Mouse (Mus musculus): ENCODE data around the gene Drd4. TPM values are rescaled to one million over a fixed set of nuclear protein-coding genes. Genes with fewer than 3 reads are reported as not detected.
"Not testable (repeated sequence)": the region's sequence is repeated elsewhere in the genome, so short reads cannot be mapped to it uniquely, and the experiment has no call there.

Drd4 gene
- total RNA-seq (2022): not detected

GRCm38 (mm10) chr7:141291921-141292582 lies at the start of gene Drd4:
Gene Drd4 (plus strand): TSS chr7:141292006.
- DNase-seq (ENCODE audit: low spot score in 2 of 2): no peak

DNA sequence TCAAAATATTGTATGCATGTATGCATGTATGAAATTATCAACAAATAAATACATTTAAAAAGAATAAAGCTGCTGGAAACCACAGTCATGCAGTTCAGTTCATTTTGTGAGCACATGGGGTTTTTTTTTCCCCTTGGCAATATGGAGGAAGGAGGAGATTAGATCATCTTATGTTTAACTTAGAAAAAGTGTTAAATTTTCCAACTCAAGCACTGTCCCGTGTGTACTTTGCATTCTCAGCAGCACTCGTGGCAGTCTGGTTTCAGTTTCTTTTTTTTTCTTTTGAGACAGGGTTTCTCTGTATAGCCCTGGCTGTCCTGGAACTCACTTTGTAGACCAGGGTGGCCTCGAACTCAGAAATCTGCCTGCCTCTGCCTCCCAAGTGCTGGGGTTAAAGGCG lies 41.3 kb upstream of the Drd4 start:
- not testable (repeated sequence) for DNase-seq (ENCODE audit: low spot score in 2 of 2)

DNA sequence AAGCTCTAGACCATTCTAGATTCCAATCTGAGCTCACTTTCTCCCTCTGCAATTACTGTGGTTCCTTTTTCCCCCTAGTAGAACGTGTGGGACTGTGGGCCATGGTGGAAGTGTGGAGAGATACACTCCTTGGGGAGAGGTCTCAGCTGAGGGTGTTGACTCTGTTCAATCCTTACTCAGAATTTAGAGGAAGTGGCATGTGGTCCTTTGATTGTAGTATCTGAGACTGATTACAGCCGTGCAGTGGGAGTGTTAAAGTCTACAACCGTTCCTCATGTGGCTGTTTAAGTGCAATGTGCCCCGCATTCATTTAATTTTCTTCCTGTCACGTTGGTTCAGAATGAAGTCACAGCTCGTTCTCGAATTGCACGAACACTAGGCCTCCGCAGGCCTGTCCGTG lies 35.6 kb upstream of the Drd4 start:
- no peak for DNase-seq (ENCODE audit: low spot score in 2 of 2)

GRCm38 (mm10) chr7:141261480-141261879 lies 30.3 kb upstream of the Drd4 start:
- no peak for DNase-seq (ENCODE audit: low spot score in 2 of 2)

- no peak for DNase-seq (ENCODE audit: low spot score in 2 of 2)
Observed at GRCm38 (mm10) chr7:141263640-141264039, 28.2 kb upstream of the Drd4 start.

GRCm38 (mm10) chr7:141264041-141264700 lies 27.6 kb upstream of the Drd4 start:
- no peak for DNase-seq (ENCODE audit: low spot score in 2 of 2)

GRCm38 (mm10) chr7:141264761-141265410 lies 26.9 kb upstream of the Drd4 start:
- DNase-seq (ENCODE audit: low spot score in 2 of 2): no peak

- no peak for DNase-seq (ENCODE audit: low spot score in 2 of 2)
Observed at GRCm38 (mm10) chr7:141265411-141265738, 26.4 kb upstream of the Drd4 start.

DNA sequence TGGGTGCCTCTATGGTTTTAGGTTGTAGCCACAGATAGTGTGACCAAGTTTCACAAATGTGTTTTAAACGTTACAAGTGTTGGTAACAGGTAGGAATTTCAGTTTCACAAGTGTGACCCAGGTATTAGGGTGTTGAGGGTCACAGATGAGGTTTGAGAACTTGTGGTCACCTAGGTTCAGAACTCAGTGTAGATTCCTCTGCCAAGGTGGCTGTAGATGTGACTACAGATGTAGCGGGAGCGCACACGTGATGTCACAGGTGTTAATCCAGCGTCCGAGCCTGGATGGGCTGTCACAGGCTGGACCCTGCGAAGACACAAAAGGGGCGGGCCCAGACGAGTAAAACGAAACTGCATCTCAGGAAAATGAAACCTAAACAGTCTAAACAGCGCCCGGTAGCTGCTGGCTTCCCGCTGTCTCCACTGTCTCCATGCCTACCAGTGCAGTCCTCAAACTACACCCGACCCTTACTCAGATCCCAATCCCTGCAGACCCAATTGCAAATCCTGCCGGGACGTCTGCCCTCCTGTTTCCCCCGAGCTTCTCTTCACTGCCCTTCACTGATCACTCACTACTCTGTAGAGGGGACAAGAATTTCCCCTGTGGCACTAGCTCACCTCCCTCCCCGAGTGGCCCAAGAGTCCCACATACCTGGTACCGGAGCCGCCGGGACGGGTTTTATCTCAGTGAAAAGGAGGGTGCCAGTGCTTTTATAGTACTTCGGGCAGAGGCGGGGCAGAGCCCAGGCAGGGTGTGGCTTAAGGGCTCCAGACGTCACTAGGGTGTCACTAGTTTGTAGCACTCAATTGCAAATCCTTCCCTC lies 25.9 kb upstream of the Drd4 start, which contains the start of gene Irf7:
Gene Irf7, minus strand, starts transcription at position 743 of the 823 bp plus-strand sequence.
- peak; percentile 41 to 48 for DNase-seq (ENCODE audit: low spot score in 2 of 2)

DNA sequence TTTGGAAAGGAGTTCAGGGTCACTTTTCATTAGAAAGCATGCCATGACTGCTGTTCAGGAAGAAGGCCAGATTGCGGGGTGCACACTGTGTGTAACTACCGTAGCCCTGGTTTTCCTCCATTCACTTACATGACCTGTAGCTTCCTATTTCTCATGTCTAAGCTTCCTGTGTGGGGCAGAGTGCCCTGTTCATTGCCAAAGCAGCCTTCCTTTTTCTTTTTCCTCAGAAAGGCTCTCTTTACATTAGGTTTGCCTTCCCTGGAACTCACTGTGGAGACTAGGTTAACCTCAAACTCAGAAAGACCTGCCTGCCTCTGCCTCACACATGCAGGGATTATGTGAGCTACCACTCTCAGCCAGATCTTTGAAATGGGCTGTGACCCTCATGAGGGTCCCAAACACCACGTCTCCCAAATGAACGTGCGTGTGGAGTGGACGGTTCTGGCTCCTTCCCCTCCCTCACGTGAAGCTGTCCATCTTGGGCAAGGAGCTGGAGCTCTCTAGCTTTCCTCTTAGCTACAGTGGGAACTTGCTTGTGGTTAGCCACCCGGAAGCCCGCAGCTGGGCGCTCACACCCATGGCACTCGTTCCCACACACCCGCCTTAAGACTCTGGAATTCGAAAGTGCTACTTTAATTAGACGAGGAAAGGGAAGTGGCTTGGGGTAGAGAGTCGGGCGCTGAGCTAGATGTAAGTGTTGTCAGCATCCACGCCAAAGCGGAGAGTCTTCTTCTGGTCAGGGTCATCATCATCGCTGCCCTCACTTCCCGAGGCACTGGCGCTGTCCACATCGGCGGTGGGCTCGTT lies 23.1 kb upstream of the Drd4 start:
- no peak for DNase-seq (ENCODE audit: low spot score in 2 of 2)

GRCm38 (mm10) chr7:141269273-141269545 lies 22.6 kb upstream of the Drd4 start:
- DNase-seq (ENCODE audit: low spot score in 2 of 2): no peak

DNA sequence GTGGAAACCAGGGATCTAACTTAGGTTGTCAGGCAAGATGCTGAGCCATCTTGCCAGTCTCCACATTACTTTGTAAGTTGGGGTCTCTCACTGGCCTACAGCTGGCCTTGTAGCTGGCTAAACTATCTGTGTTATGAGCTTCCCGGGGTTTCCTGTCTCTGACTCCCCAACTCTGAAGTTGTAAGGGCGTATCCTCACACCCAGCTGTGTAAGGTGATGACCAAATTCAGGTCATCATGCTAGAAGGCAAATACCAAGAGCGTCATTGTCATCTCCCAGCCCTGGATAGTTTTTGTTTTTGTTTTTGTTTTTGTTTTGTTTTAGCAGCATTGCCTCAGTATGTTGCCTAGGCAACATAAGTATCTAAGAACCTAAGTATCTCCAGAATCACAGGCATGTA lies 21.2 kb upstream of the Drd4 start:
- DNase-seq (ENCODE audit: low spot score in 2 of 2): no peak

GRCm38 (mm10) chr7:141275356-141275755 lies 16.4 kb upstream of the Drd4 start:
- no peak for DNase-seq (ENCODE audit: low spot score in 2 of 2)

DNA sequence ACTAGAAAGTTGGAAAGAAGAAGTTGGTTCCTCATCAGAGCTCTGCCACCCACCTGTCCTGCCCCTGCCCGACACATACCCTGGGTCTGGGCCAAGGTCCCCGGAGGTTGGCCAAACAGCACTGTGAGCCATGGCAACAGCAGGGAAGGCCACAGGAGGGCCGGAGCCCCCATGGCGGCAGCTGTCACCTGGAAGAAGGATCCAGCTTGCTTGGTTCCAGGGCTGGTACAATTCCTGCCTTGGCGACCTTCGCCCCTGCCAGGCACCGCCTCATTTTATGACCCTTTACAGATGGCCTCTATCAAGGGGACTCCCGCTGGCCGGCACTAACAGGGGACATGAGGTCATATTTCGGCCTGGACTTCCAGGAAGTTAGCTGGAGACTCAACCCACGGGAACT lies 15.3 kb upstream of the Drd4 start, which contains the start of gene Cdhr5:
Gene Cdhr5, minus strand, starts transcription at position 241 of the 400 bp plus-strand sequence.
- no peak for DNase-seq (ENCODE audit: low spot score in 2 of 2)

DNA sequence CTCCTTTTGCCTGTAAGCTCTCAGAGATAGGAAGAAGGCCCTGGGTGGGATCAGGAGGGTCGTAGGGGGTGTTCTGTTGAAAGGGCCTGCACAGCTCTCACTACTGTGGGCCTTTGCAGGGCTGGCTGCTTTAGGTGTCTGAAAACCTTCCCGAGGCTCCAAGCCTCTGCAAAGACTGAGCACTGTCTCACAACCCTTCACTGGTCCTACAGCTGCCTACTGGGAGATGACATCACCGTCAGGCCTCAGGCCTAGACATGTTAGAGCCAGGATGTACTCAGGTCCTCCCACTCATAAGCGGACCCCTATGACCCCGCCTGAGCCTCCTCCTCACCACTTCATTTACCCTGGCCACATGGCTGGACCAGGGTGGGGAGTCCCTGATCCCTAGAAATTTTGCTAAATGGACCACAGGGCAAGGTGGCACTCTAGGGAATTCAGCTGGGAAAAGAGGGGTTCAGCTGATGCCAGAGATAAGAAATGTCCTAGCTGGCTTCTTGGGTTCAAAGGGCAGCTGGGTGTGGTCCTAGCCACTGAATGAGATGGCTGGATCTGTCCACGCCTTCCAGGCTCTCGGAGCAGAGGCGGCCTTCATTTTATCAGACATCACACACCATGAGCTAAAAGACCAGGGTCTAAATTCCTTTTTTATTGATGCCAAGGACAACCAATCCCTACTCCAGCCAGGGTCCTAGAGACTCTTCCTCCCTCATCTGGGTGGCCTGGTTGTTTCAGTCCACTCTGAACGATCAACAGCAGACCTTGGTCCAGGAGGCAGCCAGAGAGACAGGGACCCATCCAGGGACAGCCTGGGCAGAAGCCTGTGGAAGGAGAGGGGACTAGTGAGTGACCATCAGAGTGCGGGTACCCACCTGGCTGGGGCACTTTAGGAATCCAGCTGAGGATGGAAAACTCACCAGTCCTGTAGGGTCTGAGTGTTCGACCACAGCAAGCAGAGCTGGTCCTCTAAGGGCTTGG lies 13.8 kb upstream of the Drd4 start:
- DNase-seq (ENCODE audit: low spot score in 2 of 2): no peak

DNA sequence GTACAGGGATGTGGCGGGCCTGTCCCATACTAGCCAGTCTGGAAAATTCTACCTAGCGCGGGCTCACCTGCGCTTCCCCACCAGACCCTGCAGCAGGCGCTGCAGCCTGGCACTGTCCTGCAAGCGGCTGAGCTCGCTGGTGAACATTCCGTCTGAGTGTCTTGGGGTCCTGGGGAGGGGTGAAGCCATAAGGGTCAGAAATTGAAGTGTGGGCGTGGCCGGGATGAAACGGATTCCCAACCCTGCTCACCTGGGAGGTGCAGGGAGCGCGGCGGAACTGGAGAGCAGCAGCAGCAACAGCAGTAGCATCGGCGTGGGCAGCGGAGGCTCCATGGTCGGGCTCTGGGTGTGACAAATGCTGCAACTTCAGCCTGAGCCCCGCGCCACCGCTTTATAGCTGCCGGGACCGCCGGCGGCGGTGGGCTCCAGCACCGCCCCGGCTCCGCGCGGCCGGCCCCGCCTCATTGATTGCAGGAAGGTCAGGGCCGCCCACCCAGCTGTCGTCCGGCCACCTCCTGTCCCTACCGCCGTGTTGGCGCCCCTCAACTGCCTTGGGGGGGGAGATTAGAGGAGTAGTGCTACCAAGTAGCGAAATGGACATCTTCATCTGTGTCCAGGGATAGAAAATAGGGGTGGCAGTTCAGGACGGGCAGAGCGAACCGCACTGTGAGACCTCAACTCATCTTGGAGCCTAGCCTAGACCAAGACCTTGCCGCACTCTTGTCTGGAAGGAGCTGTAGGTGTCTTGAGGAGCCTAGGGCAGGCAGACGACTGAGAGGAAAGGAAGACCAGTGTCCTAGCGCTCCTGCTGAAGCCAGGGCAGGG lies 12.8 kb upstream of the Drd4 start, which contains the start of gene Sct:
Gene Sct, minus strand, starts transcription at position 368 of the 825 bp plus-strand sequence.
- DNase-seq (ENCODE audit: low spot score in 2 of 2): no peak

DNA sequence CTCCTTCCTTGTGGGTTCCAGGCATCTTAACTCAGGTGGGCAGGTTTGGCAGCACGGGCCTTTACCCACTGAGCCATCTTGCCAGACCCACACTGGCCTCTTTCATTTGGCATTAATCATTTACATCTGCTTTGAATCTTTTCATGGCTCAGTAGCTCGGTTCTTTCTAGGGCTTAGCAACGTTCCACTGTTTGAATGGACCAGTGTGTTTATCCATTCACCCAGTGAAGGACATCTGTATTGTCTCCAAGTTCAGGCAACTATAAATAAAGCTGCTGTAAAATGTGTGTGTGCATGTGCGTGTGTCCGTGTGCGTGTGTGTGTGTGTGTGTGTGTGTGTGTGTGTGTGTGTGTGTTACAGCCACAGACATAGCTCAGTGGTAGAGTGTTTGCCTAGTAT lies 10.4 kb upstream of the Drd4 start:
- no peak for DNase-seq (ENCODE audit: low spot score in 2 of 2)

GRCm38 (mm10) chr7:141282756-141283155 lies 9.1 kb upstream of the Drd4 start:
- no peak for DNase-seq (ENCODE audit: low spot score in 2 of 2)

DNA sequence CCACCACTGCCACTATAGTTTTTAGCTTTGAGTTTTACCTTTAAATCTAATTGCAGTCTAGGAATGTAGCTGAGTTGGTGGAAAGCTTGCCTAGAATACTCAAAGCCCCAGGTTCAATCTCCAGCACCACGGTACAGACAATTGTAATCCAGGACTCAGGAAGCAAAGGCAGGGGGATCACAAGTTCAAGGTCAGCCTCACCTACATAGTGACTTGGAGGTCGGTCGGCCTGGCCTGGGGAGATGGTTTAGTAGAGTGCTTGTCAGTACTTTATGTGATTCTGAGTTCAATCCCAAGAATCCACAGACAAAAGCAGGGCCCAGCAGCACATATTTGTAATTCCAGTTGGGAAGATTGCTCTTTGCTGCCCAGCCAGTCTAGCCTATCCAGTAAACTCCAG lies 3.8 kb upstream of the Drd4 start:
- no peak for DNase-seq (ENCODE audit: low spot score in 2 of 2)

Data from gastrocnemius, adult 8-10 months (tissue).